Mouse (Mus musculus) splenic B cell, adult 2 months (primary cell): Measurements from ENCODE around the gene Cldn20.
A peak's percentile ranks its signal among the peaks of the same experiment; 100 is the strongest.

Experiments used
- DNase-seq: peaks from one replicate; pipeline ENCODE4 v3.0.0-alpha.2; 2011; ENCODE audit warnings: low read depth, low spot score
- H3K27me3 ChIP-seq: 2 replicates; pipeline ENCODE4 v1.6.1; 2012; ENCODE audit warnings: mild to moderate bottlenecking, low read length, moderate library complexity, mixed read lengths; ENCODE audit not compliant: control insufficient read depth, poor library complexity, insufficient read depth, severe bottlenecking
- H3K36me3 ChIP-seq: 2 replicates; pipeline ENCODE4 v1.6.1; 2012; ENCODE audit warnings: mild to moderate bottlenecking, low read length, moderate library complexity, mixed read lengths; ENCODE audit not compliant: control insufficient read depth, poor library complexity, insufficient read depth, severe bottlenecking

Cldn20 gene

GRCm38 (mm10) chr17:3532254-3532653 is at the start of gene Cldn20:
TSS of gene Cldn20 (plus strand) at chr17:3532554.
- H3K27me3 ChIP-seq: no peaks in the 10 kb centered on the region

GRCm38 (mm10) chr17:3483091-3483490 is 49.3 kb upstream of the Cldn20 start:
- no peak for DNase-seq
- no peaks in the 10 kb centered on the region for H3K36me3 ChIP-seq

More at GRCm38 (mm10) chr17:3532254-3532653, at the start of gene Cldn20:
- 0 out of 2 replicates have a peak, but pooled peaks cover 4% of the 10 kb centered on the region for H3K36me3 ChIP-seq
- DNase-seq: no peak

GRCm38 (mm10) chr17:3485851-3486250 is 46.5 kb upstream of the Cldn20 start:
- no peaks in the 10 kb centered on the region for H3K27me3 ChIP-seq
- H3K36me3 ChIP-seq: no peaks in the 10 kb centered on the region
- no peak for DNase-seq

More at GRCm38 (mm10) chr17:3483091-3483490, 49.3 kb upstream of the Cldn20 start:
- H3K27me3 ChIP-seq: no peaks in the 10 kb centered on the region

GRCm38 (mm10) chr17:3487211-3487610 is 45.1 kb upstream of the Cldn20 start:
- no peaks in the 10 kb centered on the region for H3K36me3 ChIP-seq
- no peak for DNase-seq

GRCm38 (mm10) chr17:3487721-3488601 is 44.4 kb upstream of the Cldn20 start:
- H3K36me3 ChIP-seq: no peaks in the 10 kb centered on the region
- DNase-seq: no peak
- no peaks in the 10 kb centered on the region for H3K27me3 ChIP-seq

More at GRCm38 (mm10) chr17:3487211-3487610, 45.1 kb upstream of the Cldn20 start:
- H3K27me3 ChIP-seq: no peaks in the 10 kb centered on the region

- no peaks in the 10 kb centered on the region for H3K27me3 ChIP-seq
- no peaks in the 10 kb centered on the region for H3K36me3 ChIP-seq
- no peak for DNase-seq
Observed at GRCm38 (mm10) chr17:3490216-3490895, 42.0 kb upstream of the Cldn20 start.

- Histone ChIP-seq H3K27me3 (no peaks in the 10 kb centered on the region), H3K36me3 (no peaks in the 10 kb centered on the region)
- DNase-seq: no peak
Observed at GRCm38 (mm10) chr17:3491065-3491464, 41.3 kb upstream of the Cldn20 start.

- no peak for DNase-seq
- no peaks in the 10 kb centered on the region for H3K36me3 ChIP-seq
- H3K27me3 ChIP-seq: no peaks in the 10 kb centered on the region
Observed at GRCm38 (mm10) chr17:3491667-3492066, 40.7 kb upstream of the Cldn20 start.

- Histone ChIP-seq H3K36me3 (no peaks in the 10 kb centered on the region), H3K27me3 (no peaks in the 10 kb centered on the region)
- DNase-seq: no peak
Observed at GRCm38 (mm10) chr17:3495576-3495975, 36.8 kb upstream of the Cldn20 start.

- Histone ChIP-seq H3K27me3 (no peaks in the 10 kb centered on the region), H3K36me3 (no peaks in the 10 kb centered on the region)
- no peak for DNase-seq
Observed at GRCm38 (mm10) chr17:3496080-3496479, 36.3 kb upstream of the Cldn20 start.

GRCm38 (mm10) chr17:3498086-3498485 is 34.3 kb upstream of the Cldn20 start:
- no peaks in the 10 kb centered on the region for H3K36me3 ChIP-seq
- DNase-seq: peak; percentile 32
- no peaks in the 10 kb centered on the region for H3K27me3 ChIP-seq

GRCm38 (mm10) chr17:3498580-3498979 is 33.8 kb upstream of the Cldn20 start:
- no peaks in the 10 kb centered on the region for H3K36me3 ChIP-seq
- H3K27me3 ChIP-seq: no peaks in the 10 kb centered on the region
- no peak for DNase-seq

GRCm38 (mm10) chr17:3499468-3499867 is 32.9 kb upstream of the Cldn20 start:
- no peak for DNase-seq
- H3K36me3 ChIP-seq: no peaks in the 10 kb centered on the region
- no peaks in the 10 kb centered on the region for H3K27me3 ChIP-seq

- DNase-seq: no peak
- H3K36me3 ChIP-seq: no peaks in the 10 kb centered on the region
- no peaks in the 10 kb centered on the region for H3K27me3 ChIP-seq
Observed at GRCm38 (mm10) chr17:3500076-3500475, 32.3 kb upstream of the Cldn20 start.

- no peak for DNase-seq
- Histone ChIP-seq H3K27me3 (no peaks in the 10 kb centered on the region), H3K36me3 (no peaks in the 10 kb centered on the region)
Observed at GRCm38 (mm10) chr17:3500936-3501335, 31.4 kb upstream of the Cldn20 start.
